Mouse (Mus musculus) retina, postnatal 1 day (tissue): ENCODE results near the gene Tbx6.

ENCODE experiments used
- DNase-seq: peaks from one replicate; pipeline ENCODE4 v3.0.0-alpha.2; 2012

Tbx6 gene

DNA sequence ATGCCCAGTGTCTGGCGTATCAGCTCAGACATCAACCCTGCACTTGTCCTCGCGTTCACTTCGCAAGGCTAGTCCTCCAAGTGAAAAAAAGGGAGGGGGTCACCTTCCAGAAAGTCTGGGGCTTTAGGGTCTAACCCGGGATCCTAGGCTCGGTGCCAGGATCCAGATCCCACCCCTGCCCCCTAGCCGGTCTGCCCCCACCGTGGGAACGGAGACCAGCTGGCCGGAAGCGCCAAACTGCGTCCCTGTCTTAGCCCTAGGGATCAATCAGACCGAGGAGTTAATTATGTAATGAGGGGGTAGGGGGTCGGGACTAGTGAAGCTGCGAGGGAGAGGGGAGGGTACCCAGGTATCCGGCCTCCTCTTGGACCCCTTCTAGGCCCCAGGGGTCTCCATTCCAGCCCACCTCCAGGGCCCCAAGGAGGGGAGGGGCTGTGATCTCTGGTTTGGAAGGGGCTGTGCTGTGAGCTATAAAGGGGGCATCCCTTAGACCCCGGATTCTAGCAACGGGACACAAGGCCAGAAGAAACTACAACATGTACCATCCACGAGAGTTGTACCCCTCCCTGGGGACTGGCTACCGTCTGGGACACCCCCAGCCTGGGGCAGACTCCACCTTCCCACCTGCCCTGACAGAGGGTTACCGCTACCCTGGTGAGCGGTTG is at the start of gene Tbx6:
Gene Tbx6 (plus strand): TSS at position 513 of the 665 bp plus-strand sequence.
- DNase-seq = peak; percentile 70

DNA sequence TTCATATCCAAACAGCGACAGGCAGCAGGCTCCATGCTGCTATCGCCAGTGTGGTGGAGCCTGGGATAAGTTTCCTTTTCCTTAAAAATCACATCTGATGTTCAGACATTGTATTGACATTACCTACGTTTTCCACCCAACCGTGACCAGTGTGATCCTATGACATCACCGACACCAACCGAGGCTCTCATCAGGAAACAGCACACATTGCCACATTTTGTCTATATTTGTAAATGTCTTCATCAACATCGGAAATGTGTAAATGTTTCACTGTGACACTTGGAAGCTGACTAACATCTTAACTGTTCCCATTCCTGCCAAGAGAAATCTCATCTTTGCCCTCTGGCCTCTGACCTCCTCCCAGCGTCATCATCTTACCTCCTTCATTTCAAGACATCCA is 45.2 kb upstream of the Tbx6 start:
- no peak for DNase-seq

DNA sequence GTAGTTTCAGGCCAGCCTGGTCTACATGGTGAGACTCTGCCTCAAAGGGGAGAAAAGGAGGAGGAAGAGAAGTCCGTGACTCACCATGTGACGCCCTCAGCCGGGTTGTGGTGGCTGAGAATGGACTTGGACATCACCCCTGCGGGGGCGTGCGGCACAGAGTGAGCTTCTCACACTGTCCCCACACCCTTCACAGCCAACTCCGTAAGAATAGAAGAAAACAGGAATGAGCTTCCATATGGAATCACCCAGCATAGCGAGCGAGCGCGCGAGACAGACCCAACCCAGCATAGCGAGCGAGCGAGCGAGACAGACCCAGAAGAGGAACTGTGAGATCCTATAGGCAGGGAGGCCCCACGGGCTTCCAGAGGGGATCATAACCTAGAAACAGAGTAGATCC is 41.7 kb upstream of the Tbx6 start:
- DNase-seq = no peak

DNA sequence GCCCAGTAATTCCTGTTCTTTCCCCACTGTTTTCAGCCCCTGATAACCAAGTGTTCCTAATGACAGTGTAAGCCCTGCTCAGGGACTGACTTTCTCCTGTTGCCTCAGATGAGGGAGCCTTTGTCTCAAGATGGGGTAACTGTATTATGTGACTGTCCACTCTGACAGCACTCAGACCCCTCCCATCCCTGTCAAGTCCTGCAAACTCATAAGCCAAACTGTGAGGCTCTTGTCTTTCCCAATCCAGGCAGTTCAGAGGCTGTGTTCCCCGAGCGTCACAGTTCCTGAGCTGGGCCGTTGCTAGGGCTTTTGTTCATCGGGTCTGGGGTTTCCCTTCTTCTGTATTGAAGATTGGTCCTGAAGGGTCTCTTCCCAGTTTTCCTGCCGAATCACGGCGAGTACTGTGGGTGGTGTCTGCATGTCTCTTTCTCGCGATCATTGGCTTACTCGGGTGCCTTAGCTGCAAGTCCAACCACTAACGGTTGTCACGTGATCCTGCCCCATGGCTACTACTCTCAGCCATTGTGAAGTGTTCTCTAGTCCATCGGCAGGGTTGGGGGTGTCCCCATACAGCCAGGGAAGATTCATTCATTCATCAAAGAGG is 41.0 kb upstream of the Tbx6 start:
- peak; percentile 37 for DNase-seq

DNA sequence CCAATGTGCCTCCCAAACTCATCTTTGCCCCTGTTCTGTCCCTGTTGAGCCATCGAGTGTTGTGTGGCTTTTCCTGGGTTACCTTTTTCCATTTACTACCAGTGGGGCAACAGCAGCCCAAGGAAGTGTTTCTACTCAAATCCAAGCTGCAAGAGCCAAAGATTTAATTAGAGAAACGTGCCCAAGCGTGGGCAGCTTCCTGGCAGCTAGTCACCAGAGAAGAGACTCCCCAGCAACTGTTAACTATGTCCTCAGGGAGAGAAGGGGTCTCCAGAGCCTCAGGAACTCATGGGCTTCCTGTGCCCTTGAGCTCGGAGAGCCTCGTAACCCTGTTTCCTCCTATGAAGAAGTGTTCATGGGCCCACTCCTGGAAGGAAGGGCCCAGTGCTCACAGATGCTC is 40.3 kb upstream of the Tbx6 start:
- no peak for DNase-seq

DNA sequence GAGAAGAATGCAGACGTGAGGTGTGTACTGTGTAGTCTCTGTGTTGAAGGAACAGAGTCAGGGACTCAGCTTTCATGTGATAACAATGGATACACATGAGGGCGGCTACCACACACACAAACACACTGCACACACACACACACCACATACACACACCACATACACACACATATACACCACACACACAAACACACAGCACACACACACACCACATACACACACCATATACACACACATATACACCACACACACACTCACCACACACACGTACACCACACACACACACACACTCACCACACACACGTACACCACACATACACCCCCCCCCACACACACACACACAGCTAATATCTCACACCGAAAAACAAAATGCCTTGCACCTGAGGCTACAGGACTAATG is 39.8 kb upstream of the Tbx6 start:
- DNase-seq = no peak

DNA sequence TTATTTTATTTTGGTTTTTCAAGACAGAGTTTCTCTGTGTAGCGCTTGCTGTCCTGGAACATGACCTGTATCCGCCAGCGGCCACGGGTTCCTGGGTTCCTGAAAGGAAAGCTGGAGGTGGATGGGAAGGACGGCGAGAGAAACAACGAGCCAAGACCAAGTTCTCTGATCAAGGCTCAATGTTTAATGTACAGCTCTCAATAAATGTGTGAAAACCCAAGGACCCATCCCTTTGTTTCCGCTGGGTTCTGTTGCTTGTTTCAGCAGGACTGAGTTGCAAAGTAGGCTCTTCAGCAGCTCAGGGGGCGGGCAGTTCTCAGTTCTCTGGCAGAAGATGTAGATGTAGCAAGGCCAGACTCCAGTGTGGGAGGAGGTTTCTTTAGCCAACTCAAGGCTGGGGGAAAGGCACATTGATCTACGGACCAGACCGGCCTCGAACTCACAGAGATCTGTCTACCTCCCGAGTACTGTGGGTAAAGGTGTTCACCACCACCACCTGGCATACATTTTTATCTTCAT is 39.3 kb upstream of the Tbx6 start:
- no peak for DNase-seq

DNA sequence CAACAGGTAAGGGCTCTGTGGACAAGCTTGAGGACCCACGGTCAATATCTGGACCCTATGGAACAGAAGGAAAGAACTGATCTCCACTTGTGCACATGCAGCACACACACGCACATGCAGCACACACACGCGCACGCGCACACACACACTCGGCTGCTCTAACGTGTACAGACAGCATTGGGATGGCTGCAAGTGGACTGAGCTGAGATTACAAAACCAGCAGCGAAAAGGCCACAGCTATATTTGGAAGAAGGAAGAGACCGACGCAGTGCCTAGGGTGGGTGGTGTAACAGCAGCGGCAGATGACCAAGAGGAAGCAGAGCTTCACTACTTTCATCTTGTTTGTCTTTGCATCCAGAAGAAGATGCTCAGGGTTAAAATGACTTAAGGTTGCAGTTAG is 35.2 kb upstream of the Tbx6 start:
- DNase-seq = no peak

DNA sequence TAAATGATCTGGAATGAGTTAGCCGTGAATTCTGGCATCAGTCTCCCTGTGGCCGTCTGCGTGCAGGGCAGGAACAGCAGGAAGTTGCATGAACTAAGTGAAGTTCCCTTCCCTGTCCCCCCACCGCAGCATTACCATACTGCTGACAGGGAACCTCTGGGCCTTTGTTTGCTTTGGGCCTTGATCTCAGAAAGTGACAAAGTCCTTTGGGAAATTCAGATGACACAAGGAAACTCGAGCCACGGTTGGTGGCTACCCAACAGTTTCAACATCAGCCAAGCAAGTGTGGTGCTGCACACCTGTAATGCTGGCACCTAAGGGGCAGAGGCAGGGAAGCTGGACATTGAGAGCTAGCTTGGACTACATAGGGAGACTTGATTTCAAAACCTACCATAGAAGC is 34.5 kb upstream of the Tbx6 start:
- no peak for DNase-seq

DNA sequence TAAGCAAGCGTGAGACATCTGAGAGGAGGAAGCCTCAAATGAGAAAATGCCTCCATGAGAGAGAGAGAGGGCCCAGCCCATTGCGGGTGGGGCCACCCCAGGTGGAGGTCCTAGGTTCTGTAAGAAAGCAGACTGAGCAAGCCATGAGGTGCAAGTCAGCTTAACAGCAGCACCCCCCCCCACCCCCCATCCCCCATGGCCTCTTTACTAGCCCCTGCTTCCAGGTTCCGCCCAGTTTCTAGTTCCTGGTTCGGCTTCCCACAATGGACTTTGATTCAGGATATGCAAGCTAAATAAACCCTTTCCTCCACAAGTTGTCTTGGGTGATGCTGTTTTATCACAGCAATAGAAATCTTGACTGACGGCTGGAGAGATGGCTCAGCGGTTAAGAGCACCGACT is 32.5 kb upstream of the Tbx6 start:
- DNase-seq = no peak

DNA sequence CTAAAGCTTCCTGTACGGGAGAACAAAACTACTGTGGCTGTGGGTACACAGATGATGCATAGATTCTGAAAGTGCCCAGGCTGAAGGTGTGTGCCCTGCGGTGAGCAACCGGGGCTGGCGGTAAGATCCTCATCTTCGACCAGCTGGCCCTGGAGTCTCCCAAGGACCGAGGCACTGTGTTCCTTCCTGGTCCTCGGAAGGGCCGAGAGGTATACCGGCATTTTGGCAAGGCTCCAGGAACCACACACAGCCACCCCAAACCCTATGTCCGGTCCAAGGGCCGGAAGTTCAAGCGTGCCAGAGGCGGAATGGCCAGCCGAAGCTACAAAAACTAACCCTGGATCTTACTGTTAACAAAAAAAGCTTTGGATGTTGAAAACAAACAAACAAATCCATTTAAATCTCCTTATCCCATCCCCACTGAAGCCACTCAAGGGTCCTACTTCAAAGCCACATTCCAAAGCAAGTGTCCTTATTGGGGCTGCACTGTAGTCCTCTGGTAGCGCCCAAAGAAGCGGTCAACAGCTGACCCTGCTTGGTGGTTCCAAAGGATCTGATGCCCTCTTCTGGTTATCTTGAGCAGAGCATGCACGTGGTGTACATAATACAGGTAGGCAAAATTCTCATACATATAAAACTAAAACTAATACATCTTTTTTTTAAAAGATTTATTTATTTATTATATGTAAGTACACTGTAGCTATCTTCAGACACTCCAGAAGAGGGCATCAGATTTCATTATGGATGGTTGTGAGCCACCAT is 31.5 kb upstream of the Tbx6 start:
- no peak for DNase-seq

DNA sequence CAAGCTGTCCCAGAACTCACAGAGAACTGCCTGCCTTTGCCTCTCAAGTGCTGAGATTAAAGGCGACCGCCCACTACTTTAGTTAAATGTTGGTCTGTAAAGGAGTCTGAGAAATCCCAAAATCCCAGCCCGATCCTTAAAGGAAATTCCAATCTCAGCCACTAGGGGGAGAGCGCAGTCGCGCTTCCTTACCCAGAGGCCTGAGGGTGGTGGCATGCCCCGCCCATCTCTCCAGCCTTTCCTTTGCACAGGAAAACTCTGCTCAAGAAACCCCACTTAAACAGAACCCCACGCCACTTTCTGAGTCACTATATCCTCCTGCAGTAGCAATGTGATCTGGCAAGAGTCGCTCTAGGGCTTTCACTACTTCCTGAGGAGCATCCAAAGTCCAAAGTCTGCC is 26.4 kb upstream of the Tbx6 start:
- DNase-seq = peak; percentile 88

DNA sequence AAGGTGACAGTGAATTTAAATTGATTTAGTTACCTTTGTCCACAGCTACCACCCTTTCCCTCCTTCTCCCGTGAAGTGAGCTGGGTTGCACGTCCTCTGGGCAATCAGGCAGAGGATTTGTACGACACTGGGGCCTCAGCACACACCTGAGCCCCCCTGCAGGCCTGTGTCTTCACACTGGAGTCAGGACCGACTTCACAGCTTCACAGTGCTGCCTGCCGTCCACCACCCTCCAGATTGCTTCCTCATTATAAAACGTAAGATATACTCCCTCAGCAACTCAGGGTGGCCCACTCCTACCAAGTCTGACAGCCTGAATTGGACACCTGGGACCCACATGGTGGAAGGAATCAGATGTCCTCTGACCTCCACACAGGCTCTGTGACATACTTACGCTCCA is 22.7 kb upstream of the Tbx6 start:
- no peak for DNase-seq

DNA sequence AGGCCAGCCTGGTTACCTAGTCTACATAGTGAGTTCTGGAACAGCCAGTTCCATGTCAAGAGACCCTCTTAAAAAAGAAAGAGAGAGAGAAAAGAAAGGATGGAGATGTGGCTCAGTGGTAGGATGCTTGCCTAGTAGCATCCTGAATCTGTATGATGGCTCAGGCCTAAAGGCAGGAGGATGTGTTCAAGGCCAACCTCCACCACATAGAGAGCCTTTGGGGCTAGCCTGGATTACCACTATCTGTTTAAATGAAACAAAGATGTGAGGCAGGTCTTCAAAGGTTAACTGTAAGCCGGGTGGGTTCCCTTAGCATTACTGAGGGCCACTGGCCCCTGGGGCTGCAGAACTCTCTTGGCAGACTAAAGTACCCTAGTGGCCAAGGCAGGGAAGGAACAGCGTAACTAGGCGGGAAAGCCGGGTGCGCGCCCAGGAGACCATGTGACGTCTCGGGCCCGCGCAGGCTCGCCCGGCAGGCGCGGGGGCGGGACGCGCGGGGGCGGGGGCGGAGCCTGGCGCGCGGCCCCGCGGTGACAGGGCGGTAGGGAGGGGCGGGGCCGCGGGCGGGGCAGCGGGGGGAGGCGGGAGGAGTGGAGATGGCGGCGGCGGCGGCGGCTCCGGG is 22.1 kb upstream of the Tbx6 start, which contains the start of gene Mapk3:
Gene Mapk3 (plus strand): TSS at position 552 of the 622 bp plus-strand sequence.
- DNase-seq = peak; percentile 96

DNA sequence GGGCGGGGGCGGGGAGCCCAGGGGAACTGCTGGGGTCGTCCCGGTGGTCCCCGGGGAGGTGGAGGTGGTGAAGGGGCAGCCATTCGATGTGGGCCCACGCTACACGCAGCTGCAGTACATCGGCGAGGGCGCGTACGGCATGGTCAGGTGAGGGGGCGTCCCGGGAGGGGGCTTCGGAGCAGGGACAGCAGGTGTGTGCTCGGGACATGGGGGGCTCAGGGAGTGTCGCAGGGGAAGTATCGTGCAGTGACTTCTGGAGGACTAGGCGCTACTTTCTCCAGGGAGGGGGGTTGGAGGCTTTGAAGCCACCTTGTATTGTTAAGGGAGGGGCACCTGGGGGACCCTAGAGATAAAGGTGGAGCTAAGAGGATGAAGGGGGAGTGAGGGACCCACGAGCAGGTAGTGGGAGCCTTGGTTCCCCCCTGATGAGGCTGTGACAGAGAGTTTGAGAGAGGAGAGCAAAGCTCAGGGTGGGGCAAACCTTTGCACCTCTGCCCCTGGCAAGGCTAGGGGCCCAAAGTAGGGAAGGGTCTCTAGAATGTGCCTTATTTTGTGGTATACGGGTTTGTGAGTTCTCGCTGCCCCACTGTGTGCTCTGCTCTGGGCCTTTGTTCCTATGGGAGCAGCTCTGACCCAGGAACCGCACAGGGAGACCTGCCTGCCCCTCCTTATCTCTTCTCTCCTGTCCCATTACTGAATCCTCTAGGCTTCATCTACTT is 21.5 kb upstream of the Tbx6 start:
- no peak for DNase-seq

DNA sequence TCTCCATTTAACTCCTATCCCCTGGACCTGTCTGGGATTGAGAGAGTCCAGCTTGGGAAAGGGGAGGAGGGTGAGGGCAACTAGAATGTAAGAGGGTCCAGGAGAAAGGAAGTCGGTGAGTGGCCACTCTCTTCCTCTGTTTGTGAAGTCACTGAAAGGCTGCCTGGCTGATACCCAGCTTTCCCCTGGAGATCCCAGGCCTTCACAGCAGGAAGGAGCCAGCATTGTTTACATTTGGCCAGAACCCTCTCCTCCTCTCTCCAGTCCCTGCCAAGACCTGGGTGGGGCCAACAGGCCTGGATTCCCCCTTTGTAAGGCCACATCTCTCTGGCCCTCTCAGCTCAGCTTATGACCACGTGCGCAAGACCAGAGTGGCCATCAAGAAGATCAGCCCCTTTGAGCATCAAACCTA is 20.9 kb upstream of the Tbx6 start:
- DNase-seq = peak; percentile 56

DNA sequence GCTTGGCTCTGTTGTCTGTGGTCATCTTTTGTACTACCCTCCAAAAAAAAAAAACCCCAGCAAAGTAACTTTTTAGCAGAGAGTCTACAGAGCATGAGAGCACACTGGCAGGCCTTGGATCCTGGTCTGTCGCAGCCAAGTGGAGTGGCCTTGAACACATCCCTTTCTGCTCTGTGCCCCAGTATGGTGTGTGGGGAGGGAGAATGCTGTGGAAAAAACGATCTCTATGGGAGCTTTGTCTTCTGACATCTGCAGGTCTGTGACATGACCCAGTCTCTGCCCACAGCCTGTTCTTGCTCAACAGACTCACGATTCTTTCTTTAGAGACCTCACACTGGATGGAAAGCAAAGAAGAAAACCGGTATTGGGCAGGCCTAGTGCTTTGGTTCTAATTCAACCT is 20.3 kb upstream of the Tbx6 start:
- DNase-seq = no peak

DNA sequence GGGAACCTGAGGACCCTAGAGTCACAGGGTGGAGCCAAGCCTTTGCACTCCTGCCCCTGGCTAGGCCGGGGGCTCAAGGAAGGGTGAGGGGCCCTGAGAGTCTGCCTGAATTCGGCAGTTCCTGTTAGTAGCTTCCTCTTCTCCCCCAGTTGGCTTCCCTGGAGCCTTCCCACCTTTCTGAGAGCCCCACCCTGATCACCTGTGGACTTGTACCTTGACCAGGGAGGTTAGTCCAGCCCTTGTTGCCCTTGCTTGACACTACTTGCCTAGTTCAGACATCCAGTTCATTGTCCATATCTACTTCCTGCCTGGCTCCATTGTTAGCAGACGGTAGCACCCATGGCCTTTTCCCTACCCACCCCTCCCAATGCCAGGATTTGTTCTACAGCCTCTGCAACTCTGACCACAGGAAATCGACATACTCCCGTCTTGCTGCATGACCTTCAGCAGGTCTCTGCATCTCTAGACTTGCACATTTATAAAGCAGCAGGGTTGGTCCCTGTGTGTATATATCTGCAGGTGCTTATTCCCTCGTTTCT is 19.7 kb upstream of the Tbx6 start:
- no peak for DNase-seq

DNA sequence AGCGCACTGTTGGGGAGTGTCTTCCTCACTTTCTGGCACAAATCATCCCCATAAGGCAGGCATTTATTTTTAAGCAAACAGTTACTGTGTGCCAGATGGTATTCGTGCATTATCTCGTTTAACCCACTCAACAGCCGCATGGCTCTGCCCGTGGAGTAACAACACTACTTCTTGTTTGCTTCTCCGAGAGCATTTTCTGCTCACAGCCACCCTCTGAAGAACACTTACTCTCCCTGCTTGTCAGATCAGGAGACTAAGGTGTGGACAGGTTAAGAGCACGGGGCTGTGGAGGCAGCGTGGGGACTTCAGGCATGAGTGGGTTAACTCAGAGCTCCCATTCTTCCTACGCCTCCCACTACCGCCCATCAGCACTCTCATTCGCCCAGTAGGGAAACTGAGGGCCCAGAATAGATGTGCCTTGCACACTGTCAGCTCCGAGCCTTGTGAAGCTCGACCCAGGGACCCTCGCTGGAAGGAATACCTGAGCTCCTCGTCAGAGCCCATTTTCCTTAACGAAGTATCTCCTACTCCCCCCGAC is 18.7 kb upstream of the Tbx6 start:
- DNase-seq = no peak

DNA sequence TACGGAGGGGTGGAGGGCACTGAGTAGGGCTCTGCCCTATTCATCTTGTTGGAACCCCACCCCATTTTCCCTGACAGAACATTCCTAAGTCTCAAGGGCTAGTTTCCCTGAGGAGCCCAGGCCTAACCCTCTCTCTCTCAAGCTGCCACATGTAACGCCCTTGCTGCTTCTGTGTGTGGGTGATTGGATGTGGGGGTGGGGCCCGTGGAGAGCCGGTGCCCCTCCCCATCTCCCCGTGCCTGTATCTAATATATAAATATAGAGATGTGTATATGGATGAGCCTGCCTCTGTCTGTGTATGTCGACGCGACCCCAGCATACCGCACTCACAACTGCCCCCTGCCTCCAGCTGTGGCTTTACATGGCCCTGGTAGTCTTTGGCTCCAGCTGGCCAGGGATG is 15.7 kb upstream of the Tbx6 start:
- DNase-seq = no peak

DNA sequence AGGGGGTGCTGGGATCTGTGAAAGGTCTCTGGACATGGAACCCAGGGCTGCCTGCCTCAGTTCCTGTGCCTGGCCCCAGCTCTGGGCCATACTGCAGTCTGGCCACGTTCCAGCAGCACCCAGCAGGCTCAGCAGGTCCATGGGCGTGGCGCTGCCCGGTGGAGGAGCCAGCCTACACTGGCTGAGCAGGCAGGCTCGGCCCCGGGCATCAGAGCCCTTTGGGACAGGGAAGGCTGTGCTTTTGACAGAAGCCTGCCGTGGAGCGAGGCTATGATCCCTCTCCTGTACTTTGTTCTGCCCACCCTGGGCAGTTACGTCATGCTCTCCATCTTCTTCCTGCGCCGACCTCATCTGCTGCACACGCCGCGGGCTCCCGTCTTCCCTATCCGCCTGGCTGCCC is 15.1 kb upstream of the Tbx6 start, which contains the start of gene Gdpd3:
Gene Gdpd3 (plus strand): TSS at position 134 of the 400 bp plus-strand sequence.
- no peak for DNase-seq

DNA sequence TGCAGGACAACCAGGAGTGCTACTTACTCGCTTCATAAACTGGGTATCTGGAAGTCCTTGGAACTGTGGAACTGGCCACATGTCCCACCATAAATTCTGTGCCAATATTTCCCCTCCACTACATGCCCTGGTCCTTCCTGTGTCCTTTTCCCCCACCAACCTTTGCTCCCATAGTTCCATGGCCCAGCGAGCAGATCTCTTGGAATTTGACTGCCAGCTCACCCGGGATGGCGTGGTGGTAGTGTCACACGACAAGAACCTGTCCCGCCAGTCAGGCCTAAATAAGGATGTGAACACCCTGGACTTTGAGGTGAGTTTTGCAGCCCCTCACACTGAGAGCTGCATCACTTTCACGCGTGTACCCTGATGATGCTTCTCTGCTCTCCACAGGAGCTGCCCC is 14.3 kb upstream of the Tbx6 start:
- DNase-seq = no peak
